Mouse (Mus musculus) frontal cortex, adult (tissue): ENCODE measurements around the gene Ap4s1.

ENCODE experiments used
- ATAC-seq: cut with Nextera tagmentation; 2 replicates; pipeline ENCODE4 v1.9.2; 2017; ENCODE audit warnings: mild to moderate bottlenecking, moderate library complexity, mixed read lengths; ENCODE audit not compliant: low TSS enrichment

Gene Ap4s1

GRCm38 (mm10) chr12:51767454-51767853, 76.6 kb downstream of the Ap4s1 start:
- no peak for ATAC-seq

DNA sequence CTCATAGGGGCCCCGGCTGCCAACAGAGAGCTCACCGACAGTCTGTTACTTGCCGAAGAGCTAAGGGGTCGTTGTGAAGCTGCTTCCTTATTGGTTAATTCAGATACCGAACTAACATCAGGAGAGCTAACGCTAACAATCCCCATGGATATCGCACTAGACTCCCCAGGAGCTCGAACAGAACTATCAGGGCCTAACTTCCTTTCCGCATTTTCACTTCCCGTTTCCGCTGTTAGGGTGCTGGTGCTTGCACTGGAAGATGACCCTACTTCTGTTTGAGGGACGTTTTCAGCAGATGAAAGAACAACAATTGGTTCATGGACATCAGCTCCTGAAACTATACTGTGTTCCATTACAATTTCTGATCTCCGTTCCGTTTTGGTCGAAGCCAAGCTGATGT, 77.9 kb downstream of the Ap4s1 start:
- ATAC-seq, result no peak

GRCm38 (mm10) chr12:51784842-51785241, 94.0 kb downstream of the Ap4s1 start:
- ATAC-seq, result no peak
